Mouse (Mus musculus) brain, adult 2 months (tissue): Measurements from ENCODE around the gene Ddx41.
A peak's percentile ranks its signal among the peaks of the same experiment; 100 is the strongest.

ENCODE experiments used
- DNase-seq: peaks from one replicate; pipeline ENCODE4 v3.0.0; 2011; ENCODE audit warnings: low read depth, low spot score

Gene Ddx41

GRCm38 (mm10) chr13:55507877-55508276 is 28.6 kb downstream of the Ddx41 start:
- DNase-seq, result no peak

GRCm38 (mm10) chr13:55506697-55507096 is 29.8 kb downstream of the Ddx41 start:
- no peak for DNase-seq

GRCm38 (mm10) chr13:55505810-55506209 is 30.6 kb downstream of the Ddx41 start:
- no peak for DNase-seq

- DNase-seq, result no peak
These were observed 32.1 kb downstream of the Ddx41 start for GRCm38 (mm10) chr13:55504390-55504789.

- DNase-seq, result no peak
These were observed 34.1 kb downstream of the Ddx41 start for GRCm38 (mm10) chr13:55502405-55502804.

- DNase-seq, result no peak
These were observed 35.9 kb downstream of the Ddx41 start for GRCm38 (mm10) chr13:55500575-55500974.

- no peak for DNase-seq
These were observed 37.6 kb downstream of the Ddx41 start for GRCm38 (mm10) chr13:55498906-55499305.

- no peak for DNase-seq
These were observed 39.8 kb downstream of the Ddx41 start for GRCm38 (mm10) chr13:55496661-55497060.

GRCm38 (mm10) chr13:55495702-55496101 is 40.8 kb downstream of the Ddx41 start:
- DNase-seq, result no peak

- DNase-seq, result peak; percentile 94
These were observed 41.4 kb downstream of the Ddx41 start for GRCm38 (mm10) chr13:55494883-55495621.

- no peak for DNase-seq
These were observed 42.2 kb downstream of the Ddx41 start for GRCm38 (mm10) chr13:55494257-55494656.

GRCm38 (mm10) chr13:55487578-55488498 is 48.6 kb downstream of the Ddx41 start, which contains the start of gene Dbn1:
Gene Dbn1, minus strand, starts transcription at chr13:55488111.
- DNase-seq, result peak; percentile 64

- DNase-seq, result peak; percentile 42
These were observed 49.4 kb downstream of the Ddx41 start for GRCm38 (mm10) chr13:55486916-55487577.

- DNase-seq, result peak; percentile 54
These were observed 50.2 kb downstream of the Ddx41 start for GRCm38 (mm10) chr13:55486029-55486794.

- no peak for DNase-seq
These were observed 51.9 kb downstream of the Ddx41 start for GRCm38 (mm10) chr13:55484520-55485088.

GRCm38 (mm10) chr13:55483593-55483992 is 52.9 kb downstream of the Ddx41 start:
- DNase-seq, result peak; percentile 96

GRCm38 (mm10) chr13:55483071-55483470 is 53.4 kb downstream of the Ddx41 start:
- DNase-seq, result no peak

GRCm38 (mm10) chr13:55482542-55482941 is 53.9 kb downstream of the Ddx41 start:
- no peak for DNase-seq
